Mouse (Mus musculus): ENCODE results near the gene Gucy1b1. TPM values are rescaled to one million over a fixed set of nuclear protein-coding genes. Genes with fewer than 3 reads are reported as not detected.
A peak's percentile ranks its signal among the peaks of the same experiment; 100 is the strongest.

Gene Gucy1b1
- total and polyA plus RNA-seq, 2 experiments from 2014 or later, result 15.6 to 24.3 TPM

DNA sequence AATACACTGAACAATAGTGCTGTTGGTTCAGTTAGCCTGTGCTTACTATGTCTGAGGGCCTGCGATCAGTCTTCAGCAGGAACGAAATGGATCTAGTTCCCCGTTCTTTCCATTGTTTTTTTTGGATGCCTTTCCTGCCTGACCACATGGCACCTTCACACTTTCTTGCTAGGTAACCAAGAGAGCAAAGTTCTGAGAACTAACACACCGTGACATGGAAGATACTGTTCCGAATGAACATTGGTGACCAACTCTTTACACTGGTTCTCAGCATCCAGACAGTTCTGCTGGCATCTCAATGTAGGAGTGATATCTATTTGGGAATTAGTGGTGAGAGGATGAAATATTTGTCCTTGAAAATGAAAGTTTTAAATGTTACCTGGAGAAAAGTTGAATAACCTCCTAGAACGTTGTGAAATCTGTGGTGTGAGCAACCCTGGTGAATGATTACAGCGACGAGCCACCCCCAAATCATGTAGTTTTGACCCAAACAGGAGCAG is 52.0 kb downstream of the Gucy1b1 start:
- no peak overlapping the region for H3K9ac ChIP-seq (replicated peaks; ENCODE audit: low read depth, low read length)
- H3K9me3 ChIP-seq (replicated peaks; ENCODE audit: control insufficient read depth, low read length), result no peaks in the 10 kb centered on the region
- no peak overlapping the region for H3K4me3 ChIP-seq (ENCODE audit: low read depth, low read length)
- H3K27ac ChIP-seq (ENCODE audit: low read depth), result no peak overlapping the region
- TF ChIP-seq CTCF (IDR thresholded peaks at IDR 0.05; ENCODE audit: low read depth), result no peak
- no peaks in the 10 kb centered on the region for H3K27me3 ChIP-seq (ENCODE audit: control insufficient read depth, insufficient read depth, low read length)
- 78% methylated on average over 8 of the region's 8 CpGs for WGBS
- no peak for DNase-seq (ENCODE audit: low spot score)
- H3K4me2 ChIP-seq (ENCODE audit: low read depth, low read length), result no peak overlapping the region
- ATAC-seq (ENCODE audit: insufficient read depth, low read depth), result no peak
- no peaks in the 10 kb centered on the region for H3K36me3 ChIP-seq (replicated peaks; ENCODE audit: control insufficient read depth, insufficient read depth, low read length)
- H3K4me1 ChIP-seq (ENCODE audit: control insufficient read depth, insufficient read depth), result no peaks in the 10 kb centered on the region

DNA sequence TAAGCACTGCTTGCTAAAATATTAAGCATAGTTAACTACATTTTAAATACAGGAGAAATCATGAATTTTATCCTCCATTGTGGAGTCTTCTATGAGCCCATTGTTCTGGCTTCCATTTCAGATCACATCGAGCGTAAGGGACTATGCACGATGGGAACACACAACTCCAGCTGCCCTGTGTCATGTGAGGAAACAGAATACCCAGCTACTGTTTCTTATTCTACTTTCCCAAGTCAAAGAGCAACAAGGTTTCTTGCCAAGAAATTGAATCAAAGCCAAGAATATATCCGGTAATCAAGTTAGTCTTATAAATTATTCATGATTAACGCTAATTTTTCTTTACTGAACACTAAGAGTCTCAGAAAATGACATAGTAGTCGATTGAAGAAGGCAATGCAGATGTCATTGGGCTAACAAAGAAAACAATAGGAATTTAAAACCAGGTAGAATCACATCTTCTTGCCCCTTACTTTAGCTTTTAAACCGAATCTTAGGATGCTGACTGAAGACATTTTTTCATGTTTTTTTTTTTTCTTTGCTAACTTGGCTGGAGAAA is 60.3 kb downstream of the Gucy1b1 start:
- Histone ChIP-seq H3K36me3 (replicated peaks; ENCODE audit: control insufficient read depth, insufficient read depth, low read length) (no peaks in the 10 kb centered on the region), H3K9ac (replicated peaks; ENCODE audit: low read depth, low read length) (no peak overlapping the region), H3K27ac (ENCODE audit: low read depth) (no peak overlapping the region), H3K9me3 (replicated peaks; ENCODE audit: control insufficient read depth, low read length) (no peaks in the 10 kb centered on the region), H3K4me2 (ENCODE audit: low read depth, low read length) (no peak overlapping the region), H3K4me1 (ENCODE audit: control insufficient read depth, insufficient read depth) (no peaks in the 10 kb centered on the region), H3K27me3 (ENCODE audit: control insufficient read depth, insufficient read depth, low read length) (no peaks in the 10 kb centered on the region), H3K4me3 (ENCODE audit: low read depth, low read length) (no peak overlapping the region)
- TF ChIP-seq EP300 (IDR thresholded peaks at IDR 0.05; ENCODE audit: low read depth) (no peak), CTCF (IDR thresholded peaks at IDR 0.05; ENCODE audit: low read depth) (no peak)
- ATAC-seq (ENCODE audit: insufficient read depth, low read depth), result no peak
- WGBS, result 70% methylated on average over 7 of the region's 7 CpGs
- no peak for DNase-seq (ENCODE audit: low spot score)

DNA sequence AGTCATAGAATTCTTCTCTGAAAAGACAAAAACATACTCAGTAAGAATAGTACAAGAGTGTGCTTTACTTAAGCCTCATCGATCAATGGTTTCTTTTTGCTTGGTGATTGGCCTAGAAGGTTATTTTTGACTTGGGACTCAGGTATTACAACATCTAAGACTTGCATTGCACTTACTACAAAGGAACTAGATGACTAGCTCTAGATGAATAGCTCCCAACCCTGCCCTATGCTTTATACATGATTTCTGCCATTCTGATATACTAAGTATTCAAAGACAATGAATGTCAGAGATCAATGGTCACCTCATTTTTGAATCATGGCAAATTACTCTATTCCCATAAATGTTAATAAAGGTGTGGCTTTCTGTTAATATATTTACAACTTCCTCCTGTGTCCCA is 67.5 kb downstream of the Gucy1b1 start:
- Histone ChIP-seq H3K36me3 (replicated peaks; ENCODE audit: control insufficient read depth, insufficient read depth, low read length) (no peaks in the 10 kb centered on the region), H3K27ac (ENCODE audit: low read depth) (no peak overlapping the region), H3K4me2 (ENCODE audit: low read depth, low read length) (no peak overlapping the region), H3K9ac (replicated peaks; ENCODE audit: low read depth, low read length) (no peak overlapping the region), H3K27me3 (ENCODE audit: control insufficient read depth, insufficient read depth, low read length) (no peaks in the 10 kb centered on the region), H3K4me1 (ENCODE audit: control insufficient read depth, insufficient read depth) (no peaks in the 10 kb centered on the region), H3K9me3 (replicated peaks; ENCODE audit: control insufficient read depth, low read length) (no peaks in the 10 kb centered on the region), H3K4me3 (ENCODE audit: low read depth, low read length) (no peak overlapping the region)
- DNase-seq (ENCODE audit: low spot score) (no peak), ATAC-seq (ENCODE audit: insufficient read depth, low read depth) (no peak)
- no peak for TF ChIP-seq EP300 (IDR thresholded peaks at IDR 0.05; ENCODE audit: low read depth)
- no peak for TF ChIP-seq CTCF (IDR thresholded peaks at IDR 0.05; ENCODE audit: low read depth)
- 84% methylated on average over 1 of the region's 1 CpGs for WGBS

DNA sequence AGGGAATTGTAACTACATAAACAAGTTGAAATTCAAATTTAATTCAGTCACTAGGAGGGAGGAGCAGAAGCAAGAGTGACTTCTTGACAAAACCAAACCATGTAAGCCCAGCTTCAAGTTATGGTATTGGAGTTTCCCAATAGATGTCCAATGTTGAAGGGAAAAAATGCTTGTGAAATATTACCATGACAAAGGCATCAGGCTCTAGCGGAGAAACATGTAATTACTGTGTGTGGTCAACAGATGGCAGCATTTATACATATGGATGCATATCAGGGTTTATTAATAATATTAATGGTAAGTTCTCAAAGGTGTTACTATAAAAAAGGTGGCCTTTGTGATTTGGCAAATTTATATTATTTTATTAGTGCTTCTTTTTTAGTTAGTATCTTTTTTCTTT is 78.5 kb downstream of the Gucy1b1 start:
- DNase-seq (ENCODE audit: low spot score) (peak; percentile 46), ATAC-seq (ENCODE audit: insufficient read depth, low read depth) (no peak)
- Histone ChIP-seq H3K36me3 (replicated peaks; ENCODE audit: control insufficient read depth, insufficient read depth, low read length) (no peaks in the 10 kb centered on the region), H3K9ac (replicated peaks; ENCODE audit: low read depth, low read length) (no peak overlapping the region), H3K4me1 (ENCODE audit: control insufficient read depth, insufficient read depth) (no peaks in the 10 kb centered on the region), H3K4me2 (ENCODE audit: low read depth, low read length) (no peak overlapping the region), H3K4me3 (ENCODE audit: low read depth, low read length) (no peak overlapping the region), H3K27ac (ENCODE audit: low read depth) (no peak overlapping the region), H3K9me3 (replicated peaks; ENCODE audit: control insufficient read depth, low read length) (no peaks in the 10 kb centered on the region), H3K27me3 (ENCODE audit: control insufficient read depth, insufficient read depth, low read length) (no peaks in the 10 kb centered on the region)
- TF ChIP-seq EP300 (IDR thresholded peaks at IDR 0.05; ENCODE audit: low read depth), result no peak
- TF ChIP-seq CTCF (IDR thresholded peaks at IDR 0.05; ENCODE audit: low read depth), result peak; percentile 68
- 2% methylated on average over 1 of the region's 1 CpGs for WGBS

DNA sequence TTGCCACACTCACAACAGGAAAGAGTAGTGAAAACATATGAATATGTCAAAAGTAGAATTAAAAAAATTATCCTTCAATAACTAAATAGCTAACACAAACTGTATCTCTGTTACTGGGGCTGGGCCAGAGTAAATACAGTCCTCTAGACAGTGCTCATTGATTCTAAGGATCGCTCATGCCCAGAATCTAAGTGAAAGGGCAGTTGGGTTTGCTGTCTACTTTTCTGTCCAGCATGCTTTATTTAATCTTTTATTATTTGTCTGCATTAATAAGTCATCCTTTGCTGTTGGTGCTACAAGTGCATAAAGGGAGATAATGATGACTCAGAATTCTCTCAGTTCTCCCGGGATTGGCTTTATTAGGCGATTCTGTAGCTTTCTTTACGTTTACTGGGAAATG is 79.1 kb downstream of the Gucy1b1 start:
- H3K4me1 ChIP-seq (ENCODE audit: control insufficient read depth, insufficient read depth), result no peaks in the 10 kb centered on the region
- ATAC-seq (ENCODE audit: insufficient read depth, low read depth) (no peak), DNase-seq (ENCODE audit: low spot score) (no peak)
- no peak overlapping the region for H3K4me3 ChIP-seq (ENCODE audit: low read depth, low read length)
- 34% methylated on average over 4 of the region's 4 CpGs for WGBS
- no peak overlapping the region for H3K9ac ChIP-seq (replicated peaks; ENCODE audit: low read depth, low read length)
- H3K36me3 ChIP-seq (replicated peaks; ENCODE audit: control insufficient read depth, insufficient read depth, low read length), result no peaks in the 10 kb centered on the region
- H3K27me3 ChIP-seq (ENCODE audit: control insufficient read depth, insufficient read depth, low read length), result no peaks in the 10 kb centered on the region
- H3K27ac ChIP-seq (ENCODE audit: low read depth), result no peak overlapping the region
- no peaks in the 10 kb centered on the region for H3K9me3 ChIP-seq (replicated peaks; ENCODE audit: control insufficient read depth, low read length)
- TF ChIP-seq EP300 (IDR thresholded peaks at IDR 0.05; ENCODE audit: low read depth) (no peak), CTCF (IDR thresholded peaks at IDR 0.05; ENCODE audit: low read depth) (no peak)
- H3K4me2 ChIP-seq (ENCODE audit: low read depth, low read length), result no peak overlapping the region

DNA sequence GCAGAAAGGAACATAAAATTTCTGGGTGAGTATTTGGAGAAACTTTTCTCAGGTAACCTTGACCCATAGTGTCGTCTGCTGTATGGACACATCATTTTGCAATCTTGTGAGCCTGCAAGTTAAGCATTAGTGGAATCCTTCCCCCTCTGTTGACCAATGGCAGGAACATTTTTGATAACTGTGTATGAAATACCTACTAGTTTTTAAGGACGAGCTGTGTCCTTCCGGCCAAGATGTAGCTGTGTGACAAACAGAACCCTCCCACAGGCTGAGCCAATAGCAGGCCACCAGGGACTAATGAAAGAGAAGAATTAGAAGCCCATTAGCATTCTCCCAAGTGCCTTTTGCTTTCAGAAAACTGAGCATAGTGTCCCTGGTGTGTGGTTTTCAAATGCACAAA is 84.0 kb downstream of the Gucy1b1 start:
- DNase-seq (ENCODE audit: low spot score) (no peak), ATAC-seq (ENCODE audit: insufficient read depth, low read depth) (no peak)
- Histone ChIP-seq H3K27me3 (ENCODE audit: control insufficient read depth, insufficient read depth, low read length) (no peaks in the 10 kb centered on the region), H3K27ac (ENCODE audit: low read depth) (no peak overlapping the region), H3K4me3 (ENCODE audit: low read depth, low read length) (no peak overlapping the region), H3K4me2 (ENCODE audit: low read depth, low read length) (no peak overlapping the region), H3K9me3 (replicated peaks; ENCODE audit: control insufficient read depth, low read length) (no peaks in the 10 kb centered on the region), H3K9ac (replicated peaks; ENCODE audit: low read depth, low read length) (no peak overlapping the region), H3K36me3 (replicated peaks; ENCODE audit: control insufficient read depth, insufficient read depth, low read length) (no peaks in the 10 kb centered on the region), H3K4me1 (ENCODE audit: control insufficient read depth, insufficient read depth) (peaks cover 7% of the 10 kb centered on the region)
- TF ChIP-seq CTCF (IDR thresholded peaks at IDR 0.05; ENCODE audit: low read depth), result no peak
- TF ChIP-seq EP300 (IDR thresholded peaks at IDR 0.05; ENCODE audit: low read depth), result no peak
- 38% methylated on average over 3 of the region's 3 CpGs for WGBS

Data from heart, postnatal 0 days (tissue).